Mouse (Mus musculus): ENCODE data around the gene Ankrd2. TPM values are rescaled to one million over a fixed set of nuclear protein-coding genes. Genes with fewer than 3 reads are reported as not detected.
A peak's percentile ranks its signal among the peaks of the same experiment; 100 is the strongest.

Gene Ankrd2
- polyA plus RNA-seq, 1 experiment from 2014 or later, result 0.11 TPM

- WGBS, result 50% methylated on average over 4 of the region's 4 CpGs
- Histone ChIP-seq H3K9me3 (replicated peaks; ENCODE audit: low read length) (no peaks in the 10 kb centered on the region), H3K27ac (no peak overlapping the region), H3K4me3 (replicated peaks; ENCODE audit: low read depth, low read length) (no peak overlapping the region), H3K4me2 (ENCODE audit: low read length) (no peak overlapping the region), H3K36me3 (ENCODE audit: insufficient read depth, low read length) (no peaks in the 10 kb centered on the region), H3K9ac (ENCODE audit: low read depth, low read length) (no peak overlapping the region), H3K4me1 (replicated peaks; ENCODE audit: insufficient read depth, low read length) (peaks cover 27% of the 10 kb centered on the region), H3K27me3 (ENCODE audit: insufficient read depth, low read length) (no peaks in the 10 kb centered on the region)
- ATAC-seq (replicated peaks; ENCODE audit: low FRiP score, low read depth) (no peak), DNase-seq (ENCODE audit: low spot score) (no peak)
- no peak for TF ChIP-seq CTCF (IDR thresholded peaks at IDR 0.05; ENCODE audit: low read depth)
Measured at GRCm38 (mm10) chr19:42010436-42010835, 25.4 kb upstream of the Ankrd2 start.

GRCm38 (mm10) chr19:42011123-42011522 is 24.7 kb upstream of the Ankrd2 start:
- no peak overlapping the region for H3K4me3 ChIP-seq (replicated peaks; ENCODE audit: low read depth, low read length)
- H3K4me2 ChIP-seq (ENCODE audit: low read length), result no peak overlapping the region
- H3K9ac ChIP-seq (ENCODE audit: low read depth, low read length), result no peak overlapping the region
- H3K27ac ChIP-seq, result no peak overlapping the region
- peaks cover 24% of the 10 kb centered on the region for H3K4me1 ChIP-seq (replicated peaks; ENCODE audit: insufficient read depth, low read length)
- no peak for DNase-seq (ENCODE audit: low spot score)
- no peak for TF ChIP-seq CTCF (IDR thresholded peaks at IDR 0.05; ENCODE audit: low read depth)
- no peaks in the 10 kb centered on the region for H3K27me3 ChIP-seq (ENCODE audit: insufficient read depth, low read length)
- no peaks in the 10 kb centered on the region for H3K36me3 ChIP-seq (ENCODE audit: insufficient read depth, low read length)
- WGBS, result 69% methylated on average over 7 of the region's 7 CpGs
- no peak for ATAC-seq (replicated peaks; ENCODE audit: low FRiP score, low read depth)
- H3K9me3 ChIP-seq (replicated peaks; ENCODE audit: low read length), result no peaks in the 10 kb centered on the region

- WGBS, result 50% methylated on average over 3 of the region's 3 CpGs
- ATAC-seq (replicated peaks; ENCODE audit: low FRiP score, low read depth) (peak; percentile 36; the same call in 1 of the 2 replicates), DNase-seq (ENCODE audit: low spot score) (peak; percentile 79)
- no peak for TF ChIP-seq CTCF (IDR thresholded peaks at IDR 0.05; ENCODE audit: low read depth)
- peaks cover 25% of the 10 kb centered on the region for H3K4me1 ChIP-seq (replicated peaks; ENCODE audit: insufficient read depth, low read length)
- H3K27me3 ChIP-seq (ENCODE audit: insufficient read depth, low read length), result no peaks in the 10 kb centered on the region
- no peaks in the 10 kb centered on the region for H3K36me3 ChIP-seq (ENCODE audit: insufficient read depth, low read length)
- H3K9ac ChIP-seq (ENCODE audit: low read depth, low read length), result no peak overlapping the region
- H3K27ac ChIP-seq, result no peak overlapping the region
- H3K9me3 ChIP-seq (replicated peaks; ENCODE audit: low read length), result no peaks in the 10 kb centered on the region
- no peak overlapping the region for H3K4me2 ChIP-seq (ENCODE audit: low read length)
- H3K4me3 ChIP-seq (replicated peaks; ENCODE audit: low read depth, low read length), result no peak overlapping the region
Measured at GRCm38 (mm10) chr19:42014231-42014825, 21.5 kb upstream of the Ankrd2 start.

GRCm38 (mm10) chr19:42015001-42015400 is 20.8 kb upstream of the Ankrd2 start:
- WGBS, result 84% methylated on average over 6 of the region's 6 CpGs
- peaks cover 25% of the 10 kb centered on the region for H3K4me1 ChIP-seq (replicated peaks; ENCODE audit: insufficient read depth, low read length)

GRCm38 (mm10) chr19:42016251-42016650 is 19.5 kb upstream of the Ankrd2 start:
- DNase-seq (ENCODE audit: low spot score), result no peak
- WGBS, result 70% methylated on average over 4 of the region's 4 CpGs
- Histone ChIP-seq H3K4me2 (ENCODE audit: low read length) (no peak overlapping the region), H3K9me3 (replicated peaks; ENCODE audit: low read length) (no peaks in the 10 kb centered on the region), H3K27ac (peak overlapping the region; percentile 79; the same call in 1 of the 2 replicates), H3K9ac (ENCODE audit: low read depth, low read length) (no peak overlapping the region), H3K4me3 (replicated peaks; ENCODE audit: low read depth, low read length) (no peak overlapping the region), H3K27me3 (ENCODE audit: insufficient read depth, low read length) (no peaks in the 10 kb centered on the region), H3K36me3 (ENCODE audit: insufficient read depth, low read length) (no peaks in the 10 kb centered on the region), H3K4me1 (replicated peaks; ENCODE audit: insufficient read depth, low read length) (peaks cover 20% of the 10 kb centered on the region)
- TF ChIP-seq CTCF (IDR thresholded peaks at IDR 0.05; ENCODE audit: low read depth), result no peak
- ATAC-seq (replicated peaks; ENCODE audit: low FRiP score, low read depth), result no peak

More at GRCm38 (mm10) chr19:42015001-42015400, 20.8 kb upstream of the Ankrd2 start:
- ATAC-seq (replicated peaks; ENCODE audit: low FRiP score, low read depth) (no peak), DNase-seq (ENCODE audit: low spot score) (no peak)
- Histone ChIP-seq H3K27ac (no peak overlapping the region), H3K4me3 (replicated peaks; ENCODE audit: low read depth, low read length) (no peak overlapping the region), H3K4me2 (ENCODE audit: low read length) (no peak overlapping the region), H3K27me3 (ENCODE audit: insufficient read depth, low read length) (no peaks in the 10 kb centered on the region), H3K36me3 (ENCODE audit: insufficient read depth, low read length) (no peaks in the 10 kb centered on the region), H3K9ac (ENCODE audit: low read depth, low read length) (no peak overlapping the region), H3K9me3 (replicated peaks; ENCODE audit: low read length) (no peaks in the 10 kb centered on the region)
- no peak for TF ChIP-seq CTCF (IDR thresholded peaks at IDR 0.05; ENCODE audit: low read depth)

GRCm38 (mm10) chr19:42016840-42017239 is 19.0 kb upstream of the Ankrd2 start:
- DNase-seq (ENCODE audit: low spot score) (peak; percentile 36), ATAC-seq (replicated peaks; ENCODE audit: low FRiP score, low read depth) (no peak)
- 33% methylated on average over 5 of the region's 5 CpGs for WGBS
- TF ChIP-seq CTCF (IDR thresholded peaks at IDR 0.05; ENCODE audit: low read depth), result no peak
- Histone ChIP-seq H3K9me3 (replicated peaks; ENCODE audit: low read length) (no peaks in the 10 kb centered on the region), H3K4me2 (ENCODE audit: low read length) (no peak overlapping the region), H3K4me1 (replicated peaks; ENCODE audit: insufficient read depth, low read length) (peaks cover 23% of the 10 kb centered on the region), H3K27ac (peak overlapping the region; percentile 79), H3K9ac (ENCODE audit: low read depth, low read length) (no peak overlapping the region), H3K36me3 (ENCODE audit: insufficient read depth, low read length) (no peaks in the 10 kb centered on the region), H3K4me3 (replicated peaks; ENCODE audit: low read depth, low read length) (no peak overlapping the region), H3K27me3 (ENCODE audit: insufficient read depth, low read length) (no peaks in the 10 kb centered on the region)
